Mouse (Mus musculus): ENCODE data around the gene Ccdc177.

Ccdc177 gene

GRCm38 (mm10) chr12:80736464-80737282 lies 23.8 kb downstream of the Ccdc177 start:
- DNase-seq (ENCODE audit: low spot score): no peak

GRCm38 (mm10) chr12:80734526-80735470 lies 25.7 kb downstream of the Ccdc177 start:
- no peak for DNase-seq (ENCODE audit: low spot score)

- DNase-seq (ENCODE audit: low spot score): peak; percentile 30
These were observed 29.9 kb downstream of the Ccdc177 start for GRCm38 (mm10) chr12:80730567-80730966.

- DNase-seq (ENCODE audit: low spot score): no peak
These were observed 30.5 kb downstream of the Ccdc177 start for GRCm38 (mm10) chr12:80729758-80730530.

- no peak for DNase-seq (ENCODE audit: low spot score)
These were observed 31.7 kb downstream of the Ccdc177 start for GRCm38 (mm10) chr12:80728814-80729213.

GRCm38 (mm10) chr12:80728207-80728606 lies 32.3 kb downstream of the Ccdc177 start:
- no peak for DNase-seq (ENCODE audit: low spot score)

- peak; percentile 45 for DNase-seq (ENCODE audit: low spot score)
These were observed 35.5 kb downstream of the Ccdc177 start for GRCm38 (mm10) chr12:80724853-80725559.

GRCm38 (mm10) chr12:80721458-80721857 lies 39.0 kb downstream of the Ccdc177 start:
- DNase-seq (ENCODE audit: low spot score): no peak

GRCm38 (mm10) chr12:80720507-80720906 lies 40.0 kb downstream of the Ccdc177 start:
- DNase-seq (ENCODE audit: low spot score): no peak

GRCm38 (mm10) chr12:80719141-80719540 lies 41.3 kb downstream of the Ccdc177 start:
- DNase-seq (ENCODE audit: low spot score): no peak

- no peak for DNase-seq (ENCODE audit: low spot score)
These were observed 44.6 kb downstream of the Ccdc177 start for GRCm38 (mm10) chr12:80715915-80716314.

- DNase-seq (ENCODE audit: low spot score): no peak
These were observed 53.4 kb downstream of the Ccdc177 start for GRCm38 (mm10) chr12:80706915-80707604.

- DNase-seq (ENCODE audit: low spot score): no peak
These were observed 54.1 kb downstream of the Ccdc177 start for GRCm38 (mm10) chr12:80706208-80706914.

All from ovary, adult 18-20 months (tissue).